In the genomic region with DNA sequence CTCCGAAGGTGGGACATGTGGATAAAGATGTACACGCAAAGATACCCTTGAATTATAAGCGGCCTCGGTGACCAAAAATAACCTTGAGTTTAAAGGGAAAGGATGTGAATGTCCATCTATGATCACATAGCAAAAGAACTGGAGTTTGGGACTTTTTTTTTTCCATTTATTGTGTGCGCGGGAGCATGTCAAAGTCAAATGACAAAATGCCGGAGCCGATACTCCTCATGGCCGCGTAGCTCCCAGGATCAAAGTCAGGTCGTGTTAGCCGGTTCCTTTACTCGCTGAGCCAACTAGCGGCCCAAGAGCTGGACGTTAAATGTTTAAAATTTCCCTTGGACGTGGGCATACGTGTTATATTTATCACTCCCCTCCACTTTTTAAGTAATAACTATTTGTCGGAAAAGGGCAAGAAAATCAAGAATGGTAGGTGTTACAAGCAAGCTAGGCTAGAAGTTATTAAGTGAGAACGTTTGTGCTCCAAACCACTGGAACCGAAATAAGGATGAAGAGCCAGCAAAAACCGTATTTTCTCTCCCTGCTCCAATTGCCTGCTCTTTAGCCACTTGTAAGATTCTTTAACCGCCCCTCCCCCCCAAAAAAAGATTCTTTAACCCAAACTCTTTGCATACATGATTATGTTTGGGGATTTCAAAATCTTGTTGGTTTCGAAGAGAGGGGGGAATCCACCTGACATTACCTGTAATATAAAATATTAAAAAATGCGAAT, we compare ENCODE assay signal across 9 mouse cellular contexts. TPM values are rescaled to one million over a fixed set of nuclear protein-coding genes. Genes with fewer than 3 reads are reported as not detected.
A peak's percentile ranks its signal among the peaks of the same experiment; 100 is the strongest.
DNase-seq lines count a peak whose midpoint lies in the region; ATAC-seq lines count a peak whose summit lies in the region.
"Had no signal": no experiment of that assay in that cellular context is flagged by ENCODE, and none has a peak within 500 bp of the region (broad histone marks: within the 10 kb centered on the region; RNA-seq: fewer than 3 reads in every experiment).

No protein-coding gene starts in this region.

- intact Hi-C loops in gastrocnemius, postnatal 14 days (cut with DNase I; ENCODE audit: low total_unique reads), result loop anchor here (5.0 kb wide), 2 partner anchors 63 to 73 kb away; partner anchors contain the start of gene Anp32b

- H3K4me1 ChIP-seq in hindbrain, embryonic 14.5 days (replicated peaks; ENCODE audit: control insufficient read depth, insufficient read depth, low read length), result peaks cover 9% of the 10 kb centered on the region; the same call in 1 of the 2 replicates
- peaks cover 57% of the 10 kb centered on the region for H3K4me1 ChIP-seq in liver, embryonic 12.5 days

- no peaks in the 10 kb centered on the region for H3K27me3 ChIP-seq in hindbrain, embryonic 14.5 days (ENCODE audit: control insufficient read depth, insufficient read depth, low read length)
- no peaks in the 10 kb centered on the region for H3K27me3 ChIP-seq in liver, embryonic 12.5 days (replicated peaks)

- H3K27ac ChIP-seq in hindbrain, embryonic 14.5 days, result peak overlapping the region; percentile 94
- H3K27ac ChIP-seq in liver, embryonic 12.5 days, result peak overlapping the region; percentile 94

- H3K4me3 ChIP-seq in hindbrain, embryonic 14.5 days (replicated peaks; ENCODE audit: low read length), result peak overlapping the region; percentile 53
- H3K4me3 ChIP-seq in liver, embryonic 12.5 days, result peak overlapping the region; percentile 63

- 2% methylated on average over 24 of the region's 24 CpGs for WGBS in hindbrain, embryonic 14.5 days
- WGBS in liver, embryonic 12.5 days (ENCODE audit: insufficient replicate concordance), result under 1% methylated on average over 24 of the region's 24 CpGs

- H3K4me2 ChIP-seq in hindbrain, embryonic 14.5 days (replicated peaks), result peak overlapping the region; percentile 71
- H3K4me2 ChIP-seq in liver, embryonic 12.5 days, result peak overlapping the region; percentile 76

- peak; percentile 38 for DNase-seq in gastrocnemius, adult 18-20 months (ENCODE audit: low spot score)
- DNase-seq in gastrocnemius, postnatal 14 days, result no peak
- peak; percentile 69 for DNase-seq in CD4-positive helper T cell, adult 2 months (ENCODE audit: low read depth, low spot score)
- peak; percentile 43 for DNase-seq in embryo, embryonic 11.5 days (ENCODE audit: low read depth, low spot score)
- peak; percentile 72 for DNase-seq in hindbrain, embryonic 14.5 days (ENCODE audit: low spot score)
- DNase-seq in neural tube, embryonic 10.5 days (ENCODE audit: extremely low spot score, low spot score), result peak; percentile 62
- DNase-seq in ovary, postnatal 10 days (ENCODE audit: low spot score), result no peak

- no peak for ATAC-seq in hindbrain, embryonic 14.5 days (ENCODE audit: low FRiP score)
- ATAC-seq in liver, embryonic 12.5 days, result no peak

- no peaks in the 10 kb centered on the region for H3K9me3 ChIP-seq in hindbrain, embryonic 14.5 days (ENCODE audit: control insufficient read depth, low read length)
- no peaks in the 10 kb centered on the region for H3K9me3 ChIP-seq in liver, embryonic 12.5 days (replicated peaks)

- H3K9ac ChIP-seq in hindbrain, embryonic 14.5 days, result peak overlapping the region; percentile 89
- H3K9ac ChIP-seq in liver, embryonic 12.5 days, result peak overlapping the region; percentile 73

- peaks cover 12% of the 10 kb centered on the region for H3K36me3 ChIP-seq in hindbrain, embryonic 14.5 days (replicated peaks; ENCODE audit: control insufficient read depth, insufficient read depth)
- H3K36me3 ChIP-seq in liver, embryonic 12.5 days, result peaks cover 67% of the 10 kb centered on the region

RNA-seq across cellular contexts. Expression of gene Trmo, which starts 0.5 kb away (rescaled TPM):
- 1 to 10 TPM; 2.6 to 3.1 TPM for total RNA-seq in gastrocnemius, adult 18-20 months (2021)
- total RNA-seq in gastrocnemius, postnatal 14 days (2021), result 1 to 10 TPM; 3.0 to 3.1 TPM
- 8.6 and 9.7 TPM in 2 replicates for polyA plus RNA-seq in hindbrain, embryonic 14.5 days (2014; fragmentation: Nextera tagmentation; extraction: Ambion mirVana)
- polyA plus RNA-seq in liver, embryonic 12.5 days (2016; fragmentation: Nextera tagmentation; extraction: Ambion mirVana), result 9.2 and 11.5 TPM in 2 replicates

RNA-seq across cellular contexts. Expression of gene Hemgn, which starts 23.5 kb away (rescaled TPM):
- not detected for total RNA-seq in gastrocnemius, adult 18-20 months (2021)
- not detected for total RNA-seq in gastrocnemius, postnatal 14 days (2021)
- polyA plus RNA-seq in hindbrain, embryonic 14.5 days (2014; fragmentation: Nextera tagmentation; extraction: Ambion mirVana), result 0.27 TPM in 1 of 2 replicates, not detected in the other
- polyA plus RNA-seq in liver, embryonic 12.5 days (2016; fragmentation: Nextera tagmentation; extraction: Ambion mirVana), result 425 and 445 TPM in 2 replicates

RNA-seq across cellular contexts. Expression of gene Foxe1, which starts 46.4 kb away (rescaled TPM):
- total RNA-seq in gastrocnemius, adult 18-20 months (2021), result not detected
- not detected for total RNA-seq in gastrocnemius, postnatal 14 days (2021)
- polyA plus RNA-seq in hindbrain, embryonic 14.5 days (2014; fragmentation: Nextera tagmentation; extraction: Ambion mirVana), result not detected in 2 replicates
- 0.08 TPM in 1 of 2 replicates, not detected in the other for polyA plus RNA-seq in liver, embryonic 12.5 days (2016; fragmentation: Nextera tagmentation; extraction: Ambion mirVana)
- total RNA-seq: neutrophil, adult 5-6 weeks had no signal

Comparison
In these comparisons a context has a peak if more than half of its experiments do, and no peak if none do; other contexts are left out.
1. DNase-seq: peak in gastrocnemius, adult 18-20 months (single experiment), CD4-positive helper T cell, adult 2 months (single experiment), embryo, embryonic 11.5 days (single experiment), hindbrain, embryonic 14.5 days (single experiment) and neural tube, embryonic 10.5 days (single experiment); none in gastrocnemius, postnatal 14 days (single experiment) and ovary, postnatal 10 days (single experiment).